Mouse (Mus musculus) cerebellum, adult 9-10 months (tissue): ENCODE measurements at regions not wholly inside any gene's neighbourhood (a gene's known extent, or its start where the extent isn't known, plus 50 kb on each side); places are given as distances from the start of the nearest gene placed in this dataset.

ENCODE experiments used
- DNase-seq: peaks from one replicate; pipeline ENCODE4 v3.0.0; 2022

DNA sequence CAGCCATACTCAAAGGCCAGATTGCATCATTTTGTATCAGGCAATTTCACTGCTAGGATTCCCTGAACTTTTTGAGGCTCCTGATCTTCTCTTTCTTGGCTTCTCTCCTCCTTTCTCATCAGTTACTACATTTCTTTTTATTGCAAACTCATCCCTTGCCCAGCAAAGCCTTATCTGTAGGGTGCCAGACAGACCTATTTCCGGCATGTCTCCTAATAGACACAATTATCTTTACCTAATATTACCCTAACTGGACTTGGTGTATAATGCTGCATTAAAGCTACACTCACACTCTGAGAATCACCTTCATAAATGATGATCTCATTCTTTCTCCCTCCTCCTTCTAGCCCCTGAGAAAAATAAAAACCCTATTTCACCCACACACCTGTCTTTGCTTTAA lies 396.3 kb upstream of the Nrg3 start:
- DNase-seq: no peak

DNA sequence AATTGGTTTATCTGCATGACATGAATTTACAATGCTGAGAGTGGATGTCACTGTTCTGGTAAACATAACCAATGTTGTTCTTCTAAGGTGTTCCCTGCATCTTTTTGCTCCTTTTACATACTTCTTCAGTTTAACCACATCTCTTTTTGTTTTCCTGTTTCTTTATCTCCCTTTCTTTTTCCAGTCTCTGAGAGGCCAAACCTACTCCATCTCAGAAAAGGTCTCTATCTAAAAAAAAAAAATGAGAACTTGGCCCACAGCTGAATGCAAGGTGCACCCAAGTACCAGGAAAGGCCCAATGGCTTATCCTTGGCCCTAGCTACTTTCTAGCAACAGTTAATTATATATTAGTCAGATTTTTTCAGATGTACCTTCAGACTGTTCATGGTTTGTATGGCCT lies 394.3 kb upstream of the Nrg3 start:
- no peak for DNase-seq

DNA sequence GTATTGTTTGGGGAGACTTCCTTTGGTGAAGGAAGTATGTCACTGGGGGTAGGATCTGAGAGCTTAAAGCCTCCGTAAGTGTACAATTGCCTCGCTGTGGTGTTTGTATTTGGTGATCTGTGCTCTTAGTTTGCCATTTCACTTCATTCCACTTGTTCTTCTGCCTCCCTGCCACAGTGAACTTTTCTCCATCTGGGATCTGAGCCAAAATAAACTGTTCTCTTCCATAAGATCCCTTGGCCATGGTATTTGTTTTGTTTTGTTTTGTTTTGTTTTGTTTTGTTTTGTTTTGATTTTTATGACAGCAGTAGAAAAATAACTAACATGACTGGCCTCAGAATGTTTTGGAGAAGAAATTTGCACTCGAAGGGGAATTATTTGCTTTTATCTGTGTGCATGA lies 387.3 kb upstream of the Nrg3 start:
- DNase-seq: no peak

DNA sequence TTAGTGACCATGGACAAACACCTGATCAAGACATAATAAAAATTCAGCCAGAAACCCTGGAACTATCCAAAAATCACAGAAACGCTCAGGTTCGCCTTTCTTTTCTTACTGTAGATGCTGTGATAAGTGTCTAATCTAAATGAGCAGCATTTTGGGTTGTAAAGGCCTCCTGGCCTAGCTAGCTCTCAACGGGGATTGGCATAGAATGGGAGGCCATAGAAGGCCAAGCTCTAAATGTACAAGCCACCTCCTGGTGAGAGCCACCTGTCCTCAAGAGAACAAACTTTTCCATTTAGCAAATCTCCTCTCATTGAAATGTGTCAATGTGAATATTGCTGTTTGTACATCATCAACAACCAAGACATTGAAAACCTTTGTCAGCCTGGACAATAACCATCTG lies 386.4 kb upstream of the Nrg3 start:
- peak; percentile 19 for DNase-seq

DNA sequence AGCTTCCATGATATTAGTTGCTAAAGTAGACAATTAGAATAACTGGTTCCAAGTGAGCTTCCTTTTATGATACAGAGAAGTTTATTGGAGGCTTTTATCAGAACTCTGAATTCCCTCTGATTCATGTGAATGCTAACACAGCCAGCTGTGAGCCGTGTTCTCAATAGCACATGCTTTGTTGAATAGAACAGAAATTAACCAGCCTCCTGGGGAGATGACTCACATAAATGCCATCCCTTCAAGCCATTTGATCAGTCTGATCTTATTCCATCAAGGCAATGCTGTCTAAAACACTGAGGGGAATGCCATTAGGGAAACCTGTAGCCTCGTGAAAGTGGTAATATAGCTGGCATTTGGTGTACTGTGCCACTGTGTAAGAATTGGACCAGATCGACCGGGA lies 380.1 kb upstream of the Nrg3 start:
- no peak for DNase-seq

DNA sequence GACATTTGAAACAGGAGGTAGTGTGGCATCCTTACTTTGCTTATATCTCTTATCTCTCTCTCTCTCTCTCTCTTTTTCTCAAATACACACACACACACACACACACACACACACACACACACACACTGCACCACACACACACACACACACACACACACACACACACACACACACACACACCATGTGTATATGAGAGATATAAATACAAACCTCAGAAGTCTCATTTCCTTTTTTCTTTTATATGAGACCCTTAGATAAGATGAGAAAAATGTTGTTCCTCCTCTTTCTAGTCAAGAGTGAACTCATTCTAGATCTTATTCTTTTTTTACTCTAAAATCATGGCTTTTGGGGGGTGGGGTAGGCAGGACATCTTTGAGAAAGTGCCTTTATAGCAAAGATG lies 379.6 kb upstream of the Nrg3 start:
- no peak for DNase-seq
